9 mouse cellular contexts compared by ENCODE assay signal in genomic region chr17:56326153-56327147, GRCm38 (mm10). TPM values are rescaled to one million over a fixed set of nuclear protein-coding genes. Genes with fewer than 3 reads are reported as not detected.
DNase-seq lines count a peak whose midpoint lies in the region; ATAC-seq and TF ChIP-seq lines count a peak whose summit lies in the region.
"Had no signal": no experiment of that assay in that cellular context is flagged by ENCODE, and none has a peak within 500 bp of the region (broad histone marks: within the 10 kb centered on the region; RNA-seq: fewer than 3 reads in every experiment).

No protein-coding gene starts in this region.

- no peak for TF ChIP-seq RAD21 in MEL (IDR thresholded peaks at IDR 0.05; ENCODE audit: low read depth, low read length)

- ATAC-seq in embryonic facial prominence, embryonic 12.5 days (ENCODE audit: insufficient number of reproducible peaks, insufficient read depth, low FRiP score, low TSS enrichment): peak; percentile 31
- peak; percentile 52 for ATAC-seq in kidney, embryonic 15.5 days (replicated peaks; ENCODE audit: low FRiP score)
- ATAC-seq in midbrain, embryonic 13.5 days: no peak

- peak overlapping the region; percentile 58 to 84 for H3K4me3 ChIP-seq in MEL (ENCODE audit: control insufficient read depth in 1 of 2, insufficient read depth in 1 of 2, low read depth in 2 of 2, low read length in 2 of 2)
- H3K4me3 ChIP-seq in embryonic facial prominence, embryonic 12.5 days: peak overlapping the region; percentile 84
- peak overlapping the region; percentile 96 for H3K4me3 ChIP-seq in kidney, embryonic 15.5 days (replicated peaks)
- H3K4me3 ChIP-seq in midbrain, embryonic 13.5 days (replicated peaks): peak overlapping the region; percentile 95

- TF ChIP-seq CTCF in MEL (IDR thresholded peaks at IDR 0.05 in 2 of 3, conservative IDR thresholded peaks at IDR 0.05 in 1 of 3; ENCODE audit: control insufficient read depth in 1 of 3, insufficient read depth in 1 of 3, low read depth in 2 of 3, low read length in 3 of 3, poor library complexity in 1 of 3, severe bottlenecking in 1 of 3): no peak

- peaks cover 0 to 13% of the 10 kb centered on the region in 2 experiments; a peak in 2 of 4 replicates for H3K36me3 ChIP-seq in MEL (ENCODE audit: control insufficient read depth in 1 of 2, insufficient read depth in 2 of 2, low read length in 2 of 2)
- peaks cover 13% of the 10 kb centered on the region for H3K36me3 ChIP-seq in embryonic facial prominence, embryonic 12.5 days
- H3K36me3 ChIP-seq in kidney, embryonic 15.5 days: peaks cover 27% of the 10 kb centered on the region
- H3K36me3 ChIP-seq in midbrain, embryonic 13.5 days: 0 out of 2 replicates have a peak, but pooled peaks cover 10% of the 10 kb centered on the region

- no peak for TF ChIP-seq EP300 in MEL (IDR thresholded peaks at IDR 0.05; ENCODE audit: low read depth in 1 of 2, low read length in 2 of 2)

- peaks cover 2 to 14% of the 10 kb centered on the region in 2 experiments for H3K4me1 ChIP-seq in MEL (ENCODE audit: control insufficient read depth in 1 of 2, insufficient read depth in 2 of 2, low read length in 2 of 2)
- peaks cover 26% of the 10 kb centered on the region for H3K4me1 ChIP-seq in embryonic facial prominence, embryonic 12.5 days
- H3K4me1 ChIP-seq in kidney, embryonic 15.5 days: peaks cover 43% of the 10 kb centered on the region
- peaks cover 47% of the 10 kb centered on the region for H3K4me1 ChIP-seq in midbrain, embryonic 13.5 days (replicated peaks)

- no peaks in the 10 kb centered on the region for H3K9me3 ChIP-seq in MEL (replicated peaks; ENCODE audit: insufficient read depth, low read length)
- no peaks in the 10 kb centered on the region for H3K9me3 ChIP-seq in embryonic facial prominence, embryonic 12.5 days
- H3K9me3 ChIP-seq in kidney, embryonic 15.5 days (replicated peaks): no peaks in the 10 kb centered on the region
- H3K9me3 ChIP-seq in midbrain, embryonic 13.5 days: no peaks in the 10 kb centered on the region

- 2% methylated on average over 64 of the region's 67 CpGs for WGBS in embryonic facial prominence, embryonic 12.5 days
- 1% methylated on average over 67 of the region's 67 CpGs for WGBS in kidney, embryonic 15.5 days
- WGBS in midbrain, embryonic 13.5 days: 2% methylated on average over 60 of the region's 67 CpGs

- H3K9ac ChIP-seq in MEL (ENCODE audit: control insufficient read depth, low read depth, low read length, poor library complexity, severe bottlenecking): peak overlapping the region; percentile 85
- peak overlapping the region; percentile 93 for H3K9ac ChIP-seq in embryonic facial prominence, embryonic 12.5 days
- H3K9ac ChIP-seq in kidney, embryonic 15.5 days: peak overlapping the region; percentile 97
- peak overlapping the region; percentile 98 for H3K9ac ChIP-seq in midbrain, embryonic 13.5 days (replicated peaks)

- H3K4me2 ChIP-seq in embryonic facial prominence, embryonic 12.5 days (replicated peaks): peak overlapping the region; percentile 94
- peak overlapping the region; percentile 92 for H3K4me2 ChIP-seq in kidney, embryonic 15.5 days
- H3K4me2 ChIP-seq in midbrain, embryonic 13.5 days (replicated peaks): peak overlapping the region; percentile 84

- peak overlapping the region; percentile 32 for H3K27ac ChIP-seq in MEL (ENCODE audit: control insufficient read depth, low read depth, low read length)
- peak overlapping the region; percentile 94 for H3K27ac ChIP-seq in embryonic facial prominence, embryonic 12.5 days
- peak overlapping the region; percentile 96 for H3K27ac ChIP-seq in kidney, embryonic 15.5 days
- H3K27ac ChIP-seq in midbrain, embryonic 13.5 days: peak overlapping the region; percentile 96

- no peaks in the 10 kb centered on the region for H3K27me3 ChIP-seq in MEL (ENCODE audit: control insufficient read depth in 1 of 2, insufficient read depth in 2 of 2, low read length in 2 of 2)
- H3K27me3 ChIP-seq in embryonic facial prominence, embryonic 12.5 days: no peaks in the 10 kb centered on the region
- no peaks in the 10 kb centered on the region for H3K27me3 ChIP-seq in kidney, embryonic 15.5 days
- no peaks in the 10 kb centered on the region for H3K27me3 ChIP-seq in midbrain, embryonic 13.5 days

- peak; percentile 25 for DNase-seq in kidney, adult 18-20 months
- DNase-seq in kidney, adult 11 months: no peak
- DNase-seq in MEL (ENCODE audit: low read depth, low spot score): no peak
- DNase-seq in layer of hippocampus, adult 18-20 months (ENCODE audit: low spot score in 2 of 2): no peak
- no peak for DNase-seq in layer of hippocampus, adult 11-12 months (ENCODE audit: low spot score)

- H3K79me2 ChIP-seq in MEL (ENCODE audit: control insufficient read depth, insufficient read depth, low read length, poor library complexity): peaks cover 14% of the 10 kb centered on the region

- TF ChIP-seq POLR2A in MEL (IDR thresholded peaks at IDR 0.05; ENCODE audit: control insufficient read depth in 1 of 2, insufficient read depth in 1 of 2, low read depth in 1 of 2, low read length in 2 of 2, poor library complexity in 1 of 2): peak in 1 of 2 experiments; percentile 64; a peak in 2 of 4 replicates

TF ChIP-seq in MEL, 35 proteins besides CTCF, POLR2A, EP300 and RAD21:
- TF ChIP-seq UBTF (IDR thresholded peaks at IDR 0.05; ENCODE audit: borderline replicate concordance, insufficient read depth, low read depth, low read length) (peak; percentile 100), CHD1 (IDR thresholded peaks at IDR 0.05; ENCODE audit: low read depth, low read length) (0 out of 2 replicates have a peak, but pooled peaks have one; percentile 16), GATA1 (IDR thresholded peaks at IDR 0.05; ENCODE audit: low read depth, low read length) (no peak), ETS1 (IDR thresholded peaks at IDR 0.05; ENCODE audit: low read depth, low read length) (no peak)

RNA-seq across cellular contexts. Expression of gene Kdm4b, which starts 0.6 kb away (rescaled TPM):
- 9.1 and 12.5 TPM in 2 replicates for total RNA-seq in MEL (2012; rRNA removed)
- polyA plus RNA-seq in MEL (2012; ENCODE audit: insufficient read depth in 1 of 2, insufficient read length in 2 of 2, low read depth in 1 of 2, low replicate concordance in 2 of 2, missing spikeins in 1 of 2): 10 to 100 TPM in 1 of 2 experiments, not detected in 1; 27.5 TPM
- 54.6 and 58.8 TPM in 2 replicates for polyA plus RNA-seq in embryonic facial prominence, embryonic 12.5 days (2016; fragmentation: Nextera tagmentation; extraction: Ambion mirVana)
- polyA plus RNA-seq in kidney, embryonic 15.5 days (2015; fragmentation: Nextera tagmentation; extraction: Ambion mirVana): 32.3 and 34.3 TPM in 2 replicates
- 62.1 and 77.3 TPM in 2 replicates for polyA plus RNA-seq in midbrain, embryonic 13.5 days (2015; fragmentation: Nextera tagmentation; extraction: Ambion mirVana)
- total RNA-seq in layer of hippocampus, adult 18-20 months (2021): 10 to 100 TPM; 77.3 to 83.1 TPM

RNA-seq across cellular contexts. Expression of gene Uhrf1, which starts 23.3 kb away (rescaled TPM):
- 185 and 201 TPM in 2 replicates for total RNA-seq in MEL (2012; rRNA removed)
- 100 to 1,000 TPM; 115 to 133 TPM for polyA plus RNA-seq in MEL (2012; ENCODE audit: insufficient read depth in 1 of 2, insufficient read length in 2 of 2, low read depth in 1 of 2, low replicate concordance in 2 of 2, missing spikeins in 1 of 2)
- 157 and 160 TPM in 2 replicates for polyA plus RNA-seq in embryonic facial prominence, embryonic 12.5 days (2016; fragmentation: Nextera tagmentation; extraction: Ambion mirVana)
- 162 and 175 TPM in 2 replicates for polyA plus RNA-seq in kidney, embryonic 15.5 days (2015; fragmentation: Nextera tagmentation; extraction: Ambion mirVana)
- 59.9 and 62.8 TPM in 2 replicates for polyA plus RNA-seq in midbrain, embryonic 13.5 days (2015; fragmentation: Nextera tagmentation; extraction: Ambion mirVana)
- total RNA-seq in layer of hippocampus, adult 18-20 months (2021): under 1 TPM; 0.48 to 0.50 TPM

RNA-seq across cellular contexts. Expression of gene Arrdc5, which starts 26.4 kb away (rescaled TPM):
- not detected in 2 replicates for total RNA-seq in MEL (2012; rRNA removed)
- polyA plus RNA-seq in MEL (2012; ENCODE audit: insufficient read depth in 1 of 2, insufficient read length in 2 of 2, low read depth in 1 of 2, low replicate concordance in 2 of 2, missing spikeins in 1 of 2): not detected
- not detected in 2 replicates for polyA plus RNA-seq in embryonic facial prominence, embryonic 12.5 days (2016; fragmentation: Nextera tagmentation; extraction: Ambion mirVana)
- polyA plus RNA-seq in kidney, embryonic 15.5 days (2015; fragmentation: Nextera tagmentation; extraction: Ambion mirVana): 0.31 TPM in 1 of 2 replicates, not detected in the other
- not detected in 2 replicates for polyA plus RNA-seq in midbrain, embryonic 13.5 days (2015; fragmentation: Nextera tagmentation; extraction: Ambion mirVana)
- not detected for total RNA-seq in layer of hippocampus, adult 18-20 months (2021)
- total RNA-seq: neutrophil, adult 5-6 weeks had no signal

RNA-seq across cellular contexts. Expression of gene Plin3, which starts 33.8 kb away (rescaled TPM):
- total RNA-seq in MEL (2012; rRNA removed): 6.6 and 7.6 TPM in 2 replicates
- 10 to 100 TPM in 1 of 2 experiments, not detected in 1; 13.1 TPM for polyA plus RNA-seq in MEL (2012; ENCODE audit: insufficient read depth in 1 of 2, insufficient read length in 2 of 2, low read depth in 1 of 2, low replicate concordance in 2 of 2, missing spikeins in 1 of 2)
- 56.6 and 67.4 TPM in 2 replicates for polyA plus RNA-seq in embryonic facial prominence, embryonic 12.5 days (2016; fragmentation: Nextera tagmentation; extraction: Ambion mirVana)
- polyA plus RNA-seq in kidney, embryonic 15.5 days (2015; fragmentation: Nextera tagmentation; extraction: Ambion mirVana): 68.9 and 77.4 TPM in 2 replicates
- 14.8 and 16.7 TPM in 2 replicates for polyA plus RNA-seq in midbrain, embryonic 13.5 days (2015; fragmentation: Nextera tagmentation; extraction: Ambion mirVana)
- total RNA-seq in layer of hippocampus, adult 18-20 months (2021): 10 to 100 TPM; 19.1 to 21.8 TPM

RNA-seq across cellular contexts. Expression of gene Ticam1, which starts 49.9 kb away (rescaled TPM):
- 3.5 and 4.6 TPM in 2 replicates for total RNA-seq in MEL (2012; rRNA removed)
- polyA plus RNA-seq in MEL (2012; ENCODE audit: insufficient read depth in 1 of 2, insufficient read length in 2 of 2, low read depth in 1 of 2, low replicate concordance in 2 of 2, missing spikeins in 1 of 2): 1 to 10 TPM in 1 of 2 experiments, not detected in 1; 8.7 TPM
- 2.7 and 3.5 TPM in 2 replicates for polyA plus RNA-seq in embryonic facial prominence, embryonic 12.5 days (2016; fragmentation: Nextera tagmentation; extraction: Ambion mirVana)
- 6.0 and 6.2 TPM in 2 replicates for polyA plus RNA-seq in kidney, embryonic 15.5 days (2015; fragmentation: Nextera tagmentation; extraction: Ambion mirVana)
- 1.0 and 1.3 TPM in 2 replicates for polyA plus RNA-seq in midbrain, embryonic 13.5 days (2015; fragmentation: Nextera tagmentation; extraction: Ambion mirVana)
- total RNA-seq in layer of hippocampus, adult 18-20 months (2021): 1 to 10 TPM; 7.9 to 8.2 TPM

Comparison
In these comparisons a context has a peak if more than half of its experiments do, and no peak if none do; other contexts are left out.
1. H3K27ac ChIP-seq: peak in every context shown above with its lines; median percentile 96 in kidney, embryonic 15.5 days; 96 in midbrain, embryonic 13.5 days; 94 in embryonic facial prominence, embryonic 12.5 days; 32 in MEL.